Mouse (Mus musculus): ENCODE results near the gene Mybbp1a. TPM values are rescaled to one million over a fixed set of nuclear protein-coding genes. Genes with fewer than 3 reads are reported as not detected.

Mybbp1a gene
- total and polyA plus RNA-seq, 3 experiments: 344 to 3,394 (median 602) TPM

GRCm38 (mm10) chr11:72484549-72484948 lies 43.4 kb downstream of the Mybbp1a start:
- H3K27ac ChIP-seq (ENCODE audit: control insufficient read depth, low read depth, low read length): no peak overlapping the region
- H3K9me3 ChIP-seq (replicated peaks; ENCODE audit: insufficient read depth, low read length): no peaks in the 10 kb centered on the region
- DNase-seq (ENCODE audit: low read depth, low spot score): no peak
- H3K4me3 ChIP-seq (ENCODE audit: control insufficient read depth in 1 of 2, insufficient read depth in 1 of 2, low read depth in 2 of 2, low read length in 2 of 2): no peak overlapping the region
- peaks cover 0 to 10% of the 10 kb centered on the region in 2 experiments; a peak in 2 of 4 replicates for H3K36me3 ChIP-seq (ENCODE audit: control insufficient read depth in 1 of 2, insufficient read depth in 2 of 2, low read length in 2 of 2)
- H3K9ac ChIP-seq (ENCODE audit: control insufficient read depth, low read depth, low read length, poor library complexity, severe bottlenecking): no peak overlapping the region
- H3K4me1 ChIP-seq (ENCODE audit: control insufficient read depth in 1 of 2, insufficient read depth in 2 of 2, low read length in 2 of 2): peaks cover 0 to 35% of the 10 kb centered on the region in 2 experiments; a peak in 3 of 4 replicates
- no peak for TF ChIP-seq MXI1 (IDR thresholded peaks at IDR 0.05; ENCODE audit: low read depth, low read length)
- no peak for TF ChIP-seq MEF2A (IDR thresholded peaks at IDR 0.05; ENCODE audit: extremely low read depth, insufficient replicate concordance, low read depth, low read length, poor library complexity, severe bottlenecking)
- no peak for TF ChIP-seq POLR2AphosphoS2 (IDR thresholded peaks at IDR 0.05; ENCODE audit: low read length)
- TF ChIP-seq TBP (IDR thresholded peaks at IDR 0.05; ENCODE audit: low read depth, low read length): no peak
- TF ChIP-seq CHD2 (IDR thresholded peaks at IDR 0.05; ENCODE audit: low read length): no peak
- no peak for TF ChIP-seq BHLHE40 (IDR thresholded peaks at IDR 0.05; ENCODE audit: borderline replicate concordance, low read depth, low read length)
- TF ChIP-seq EP300 (IDR thresholded peaks at IDR 0.05; ENCODE audit: low read depth in 1 of 2, low read length in 2 of 2): no peak
- no peak for TF ChIP-seq ETS1 (IDR thresholded peaks at IDR 0.05; ENCODE audit: low read depth, low read length)
- no peak for TF ChIP-seq ZNF384 (IDR thresholded peaks at IDR 0.05; ENCODE audit: low read depth, low read length)
- TF ChIP-seq USF2 (IDR thresholded peaks at IDR 0.05; ENCODE audit: borderline replicate concordance in 1 of 2, insufficient read depth in 1 of 2, low read depth in 1 of 2, low read length in 2 of 2): no peak
- TF ChIP-seq SMC3 (IDR thresholded peaks at IDR 0.05; ENCODE audit: low read depth, low read length): no peak
- no peak for TF ChIP-seq CHD1 (IDR thresholded peaks at IDR 0.05; ENCODE audit: low read depth, low read length)
- no peak for TF ChIP-seq GATA1 (IDR thresholded peaks at IDR 0.05; ENCODE audit: low read depth, low read length)
- TF ChIP-seq ZKSCAN1 (IDR thresholded peaks at IDR 0.05; ENCODE audit: low read depth, low read length): no peak
- TF ChIP-seq ZC3H11A (IDR thresholded peaks at IDR 0.05; ENCODE audit: low read depth, low read length): no peak
- TF ChIP-seq NRF1 (IDR thresholded peaks at IDR 0.05; ENCODE audit: insufficient read depth, low read depth, low read length, poor library complexity, severe bottlenecking): no peak
- TF ChIP-seq HCFC1 (IDR thresholded peaks at IDR 0.05; ENCODE audit: low read depth, low read length): no peak
- no peak for TF ChIP-seq SIN3A (IDR thresholded peaks at IDR 0.05; ENCODE audit: low read length)
- peaks cover 0 to 9% of the 10 kb centered on the region in 2 experiments; a peak in 2 of 4 replicates for H3K27me3 ChIP-seq (ENCODE audit: control insufficient read depth in 1 of 2, insufficient read depth in 2 of 2, low read length in 2 of 2)
- no peaks in the 10 kb centered on the region for H3K79me2 ChIP-seq (ENCODE audit: control insufficient read depth, insufficient read depth, low read length, poor library complexity)

- Histone ChIP-seq H3K4me1 (ENCODE audit: control insufficient read depth in 1 of 2, insufficient read depth in 2 of 2, low read length in 2 of 2) (peaks cover 0 to 32% of the 10 kb centered on the region in 2 experiments; a peak in 2 of 4 replicates), H3K36me3 (ENCODE audit: control insufficient read depth in 1 of 2, insufficient read depth in 2 of 2, low read length in 2 of 2) (peaks cover 0 to 8% of the 10 kb centered on the region in 2 experiments; a peak in 2 of 4 replicates), H3K9me3 (replicated peaks; ENCODE audit: insufficient read depth, low read length) (no peaks in the 10 kb centered on the region), H3K79me2 (ENCODE audit: control insufficient read depth, insufficient read depth, low read length, poor library complexity) (no peaks in the 10 kb centered on the region), H3K4me3 (ENCODE audit: control insufficient read depth in 1 of 2, insufficient read depth in 1 of 2, low read depth in 2 of 2, low read length in 2 of 2) (no peak overlapping the region), H3K9ac (ENCODE audit: control insufficient read depth, low read depth, low read length, poor library complexity, severe bottlenecking) (no peak overlapping the region), H3K27me3 (ENCODE audit: control insufficient read depth in 1 of 2, insufficient read depth in 2 of 2, low read length in 2 of 2) (peaks cover 0 to 9% of the 10 kb centered on the region in 2 experiments; a peak in 2 of 4 replicates), H3K27ac (ENCODE audit: control insufficient read depth, low read depth, low read length) (no peak overlapping the region)
- no peak for DNase-seq (ENCODE audit: low read depth, low spot score)
- TF ChIP-seq MXI1 (IDR thresholded peaks at IDR 0.05; ENCODE audit: low read depth, low read length): no peak
- no peak for TF ChIP-seq SIN3A (IDR thresholded peaks at IDR 0.05; ENCODE audit: low read length)
- no peak for TF ChIP-seq MYC (IDR thresholded peaks at IDR 0.05; ENCODE audit: low read depth, low read length)
- no peak for TF ChIP-seq TBP (IDR thresholded peaks at IDR 0.05; ENCODE audit: low read depth, low read length)
- TF ChIP-seq ZMIZ1 (IDR thresholded peaks at IDR 0.05; ENCODE audit: low read depth, low read length): no peak
- no peak for TF ChIP-seq MAZ (IDR thresholded peaks at IDR 0.05; ENCODE audit: low read depth, low read length)
- TF ChIP-seq USF1 (IDR thresholded peaks at IDR 0.05; ENCODE audit: low read depth, low read length): no peak
- TF ChIP-seq SMC3 (IDR thresholded peaks at IDR 0.05; ENCODE audit: low read depth, low read length): no peak
- TF ChIP-seq GATA1 (IDR thresholded peaks at IDR 0.05; ENCODE audit: low read depth, low read length): no peak
- no peak for TF ChIP-seq ETS1 (IDR thresholded peaks at IDR 0.05; ENCODE audit: low read depth, low read length)
- TF ChIP-seq RAD21 (IDR thresholded peaks at IDR 0.05; ENCODE audit: low read depth, low read length): no peak
- no peak for TF ChIP-seq EP300 (IDR thresholded peaks at IDR 0.05; ENCODE audit: low read depth in 1 of 2, low read length in 2 of 2)
- TF ChIP-seq KAT2A (conservative IDR thresholded peaks at IDR 0.05; ENCODE audit: low read depth, low read length): no peak
- no peak for TF ChIP-seq MAFK (IDR thresholded peaks at IDR 0.05; ENCODE audit: borderline replicate concordance, low read depth, low read length)
- no peak for TF ChIP-seq GABPA (IDR thresholded peaks at IDR 0.05; ENCODE audit: low read depth, low read length)
- no peak for TF ChIP-seq POLR2A (IDR thresholded peaks at IDR 0.05; ENCODE audit: control insufficient read depth in 1 of 2, insufficient read depth in 1 of 2, low read depth in 1 of 2, low read length in 2 of 2, poor library complexity in 1 of 2)
- TF ChIP-seq TCF12 (IDR thresholded peaks at IDR 0.05; ENCODE audit: low read depth, low read length): no peak
- TF ChIP-seq ZKSCAN1 (IDR thresholded peaks at IDR 0.05; ENCODE audit: low read depth, low read length): no peak
- no peak for TF ChIP-seq ZC3H11A (IDR thresholded peaks at IDR 0.05; ENCODE audit: low read depth, low read length)
Observed at GRCm38 (mm10) chr11:72485157-72485556, 44.0 kb downstream of the Mybbp1a start.

Measured in MEL (cell line).